Mouse (Mus musculus) liver, postnatal 0 days (tissue): ENCODE data around the gene Acsl4.

ENCODE experiments used
- CTCF ChIP-seq: sonication (generic); IDR thresholded peaks from 2 replicates; pipeline ENCODE4 v1.5.1; 2016; ENCODE audit warnings: antibody characterized with exemption, low read depth
- EP300 ChIP-seq: IDR thresholded peaks from 2 replicates; pipeline ENCODE4 v1.6.1; 2016; ENCODE audit warnings: antibody characterized with exemption, low read depth, mild to moderate bottlenecking

GRCm38 (mm10) chrX:142375519-142375918 is 14.8 kb downstream of the Acsl4 start:
- no peak for TF ChIP-seq CTCF
- TF ChIP-seq EP300, result no peak
